Mouse (Mus musculus) spleen, postnatal 36 days (tissue): ENCODE data around the gene Pdilt.

Experiments used
- DNase-seq, 2 experiments: peaks; one replicate each; pipeline ENCODE4 v3.0.0; 2022; ENCODE audit warnings: low spot score in 2 of 2, mixed read lengths in 1 of 2

Pdilt gene

DNA sequence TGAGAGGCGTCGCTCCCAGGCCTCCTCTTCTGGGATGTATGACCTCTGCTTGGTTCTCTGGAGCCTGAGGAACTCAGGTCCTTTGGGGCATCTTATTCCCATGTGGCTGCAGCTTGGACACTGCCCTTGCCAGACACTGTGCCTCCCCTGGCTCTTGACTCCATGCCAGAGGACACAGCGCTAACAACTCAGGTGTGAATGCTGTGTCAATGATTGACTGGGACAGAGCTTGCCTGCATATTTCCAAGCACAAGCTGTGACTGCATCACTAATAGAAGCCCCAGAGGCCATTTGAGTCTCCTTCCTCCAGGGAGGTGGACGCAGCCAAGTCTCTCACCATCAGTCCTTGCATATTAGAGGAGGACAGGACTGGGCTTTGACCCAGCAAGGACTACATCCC is 12.1 kb downstream of the Pdilt start:
- no peak for DNase-seq

DNA sequence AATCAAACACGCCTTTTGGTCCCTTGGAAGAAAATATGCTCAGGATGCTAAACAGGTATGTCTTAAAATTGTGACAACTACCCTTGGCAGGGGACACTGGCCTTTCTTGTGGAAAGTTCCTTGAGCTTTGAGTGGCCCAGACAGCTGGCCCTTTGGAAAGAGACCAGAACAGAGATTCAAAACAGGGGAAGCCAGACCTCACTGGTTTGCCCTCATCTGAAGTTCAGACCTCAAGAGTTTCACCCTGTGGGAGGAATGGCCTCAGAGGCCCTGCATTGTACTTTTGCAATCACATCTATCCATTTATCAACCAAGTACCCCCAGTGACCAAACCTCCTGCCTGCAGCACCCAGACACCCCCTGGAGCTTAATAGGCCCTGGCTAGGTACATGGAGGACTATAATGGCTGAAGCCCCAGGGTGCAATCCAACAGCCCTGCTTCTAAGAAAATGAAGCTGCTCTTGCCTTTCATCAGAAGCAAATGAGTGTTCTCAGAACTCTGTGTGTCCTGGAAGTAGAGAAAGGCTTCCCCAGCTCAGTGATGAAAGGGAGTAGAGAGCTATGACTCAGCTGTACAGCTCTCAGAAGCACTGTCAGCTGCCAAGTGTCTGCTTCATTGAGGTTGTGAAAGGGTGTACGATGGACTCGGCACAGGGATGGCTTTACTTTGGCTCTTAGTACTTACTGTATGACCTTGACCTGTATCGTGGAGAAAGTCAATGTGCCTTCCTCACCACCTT is 33.1 kb downstream of the Pdilt start:
- no peak for DNase-seq

DNA sequence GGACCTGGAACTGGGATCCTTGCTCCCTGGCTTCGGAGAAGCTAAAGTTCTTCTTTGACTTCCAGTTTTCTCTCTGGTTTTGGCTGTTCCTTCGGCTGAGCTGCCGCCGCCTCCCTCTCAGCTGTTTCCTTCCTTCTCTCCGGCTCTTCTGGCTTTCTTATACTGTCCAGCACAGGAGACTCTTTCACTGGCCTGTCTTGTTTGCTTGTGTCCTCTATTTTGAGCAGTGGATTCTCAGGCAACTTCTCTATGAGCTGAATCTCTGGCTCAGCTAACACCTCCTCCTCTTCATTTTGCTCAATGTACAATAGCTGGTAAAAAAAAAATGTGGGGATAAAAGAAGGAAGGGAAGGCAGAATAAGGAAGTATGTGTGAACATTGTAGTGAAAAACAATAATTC is 36.6 kb downstream of the Pdilt start:
- DNase-seq, result no peak

DNA sequence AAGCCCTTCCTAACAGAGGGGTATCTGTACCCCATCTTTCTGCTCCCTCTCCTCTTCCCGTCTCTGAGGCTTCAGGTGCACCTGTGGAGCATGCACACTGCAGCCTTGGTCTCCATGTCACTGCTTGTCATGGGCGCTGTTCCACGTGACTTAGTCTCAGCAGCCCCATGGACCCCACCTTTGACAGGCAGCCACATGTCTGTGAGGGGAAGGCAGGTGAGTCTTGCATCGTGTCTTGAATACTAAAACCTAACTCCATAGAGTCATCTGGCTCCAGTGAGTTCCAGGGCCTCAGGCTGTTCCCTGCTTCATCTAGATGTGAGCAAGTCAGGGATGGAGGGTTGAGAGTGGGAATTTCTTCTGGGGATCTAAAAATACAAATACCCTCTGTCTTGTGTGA is 39.1 kb downstream of the Pdilt start:
- no peak for DNase-seq

DNA sequence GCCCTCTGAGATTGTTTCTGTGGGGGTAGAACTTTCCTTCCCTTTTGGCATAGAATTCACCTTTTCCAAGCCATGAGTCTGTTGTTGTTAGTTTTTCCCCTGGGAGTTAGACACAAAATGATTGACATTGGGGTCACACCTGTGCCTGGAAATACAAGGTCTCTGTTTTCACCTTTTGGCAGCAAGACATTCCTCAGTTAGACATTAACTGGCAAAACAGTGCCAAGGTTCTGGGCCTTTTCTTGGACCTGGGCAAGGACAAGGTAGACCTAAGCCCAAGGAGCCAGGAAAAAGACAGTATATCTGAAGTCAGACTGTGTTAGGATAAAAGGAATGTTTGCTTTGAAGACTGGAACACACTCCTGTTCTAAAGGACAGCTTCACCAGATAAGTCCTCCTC is 44.0 kb downstream of the Pdilt start, which contains the start of gene Umod:
Gene Umod, minus strand, starts transcription at position 27 of the 400 bp plus-strand sequence.
- no peak for DNase-seq

DNA sequence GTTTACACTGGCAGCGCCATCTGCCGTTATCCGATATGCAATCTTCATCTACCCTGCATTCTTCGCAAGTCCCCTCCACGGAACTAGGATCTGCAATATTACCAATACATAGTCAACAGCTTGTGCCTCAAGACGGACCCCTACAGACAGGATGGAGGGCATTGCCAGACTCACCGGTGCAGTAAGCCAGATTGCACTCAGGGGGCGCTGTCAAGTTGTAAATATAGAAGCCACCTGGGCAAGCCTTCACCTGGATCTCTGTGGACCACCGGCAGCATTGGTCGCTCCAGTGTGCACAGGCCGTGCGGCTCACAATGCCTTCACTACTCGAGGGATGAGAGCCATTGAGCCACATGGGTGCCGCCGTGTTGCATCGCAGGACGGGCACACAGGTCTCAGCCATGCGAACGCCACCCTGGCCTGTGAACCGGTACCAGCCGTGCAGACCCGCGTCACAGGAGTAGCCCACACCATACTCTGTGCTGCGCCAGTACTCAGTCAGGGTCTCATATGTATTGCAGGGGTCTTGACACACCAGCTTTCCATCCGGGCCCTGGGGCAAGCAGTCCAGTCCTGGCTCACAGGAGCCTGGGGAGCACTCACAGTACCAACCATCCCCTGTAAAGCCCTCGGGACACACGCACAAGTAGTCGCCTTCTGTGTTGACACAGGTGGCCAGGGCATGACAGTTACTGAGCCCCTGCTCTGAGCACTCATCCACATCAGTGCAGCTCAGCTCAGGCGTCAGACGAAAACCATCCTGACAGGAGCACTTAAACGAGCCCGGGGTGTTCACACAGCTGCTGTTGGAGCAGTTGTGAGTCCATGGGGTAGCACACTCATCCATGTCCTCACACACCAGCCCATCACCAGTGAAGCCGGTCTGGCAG is 46.5 kb downstream of the Pdilt start:
- DNase-seq, result no peak

DNA sequence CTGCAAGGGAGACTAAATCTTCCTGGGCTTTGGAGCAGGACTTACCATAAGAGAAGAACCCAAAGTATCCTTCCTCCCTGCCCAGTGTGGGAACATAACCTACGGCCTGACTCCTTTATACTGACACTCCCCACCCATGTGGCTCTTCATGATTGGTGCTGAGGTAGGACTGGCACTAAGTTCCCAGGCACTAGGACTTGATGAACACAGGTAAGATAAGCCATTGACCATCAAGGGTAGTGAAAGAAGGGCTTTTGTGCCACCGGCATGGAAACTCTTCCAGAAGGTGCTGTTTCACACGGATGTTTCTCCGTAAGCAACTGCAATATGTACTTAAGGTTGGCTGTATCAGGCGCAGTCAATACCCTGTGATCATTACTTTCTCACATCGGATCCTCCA is 64.1 kb downstream of the Pdilt start, which contains the start of gene Gp2:
Gene Gp2, minus strand, starts transcription at position 101 of the 400 bp plus-strand sequence.
- no peak for DNase-seq

DNA sequence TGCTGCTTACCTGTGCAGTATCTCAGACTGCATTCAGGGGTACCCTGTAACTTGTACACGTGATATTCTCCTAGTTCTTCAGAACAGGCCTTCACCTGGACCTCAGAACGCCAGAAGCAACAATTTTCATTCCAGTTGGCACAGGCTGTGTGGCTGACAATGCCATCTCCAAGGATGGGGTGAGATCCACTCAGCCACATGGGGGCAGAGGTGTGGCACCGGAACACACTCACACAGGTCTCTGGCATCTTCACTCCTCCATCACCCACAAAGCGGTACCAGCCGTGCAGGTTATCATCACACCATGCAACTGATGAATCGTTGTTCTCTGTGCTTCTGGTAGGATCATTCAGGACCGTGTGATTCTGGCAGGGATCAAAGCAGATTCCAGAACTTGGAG is 69.1 kb downstream of the Pdilt start:
- DNase-seq, result no peak

DNA sequence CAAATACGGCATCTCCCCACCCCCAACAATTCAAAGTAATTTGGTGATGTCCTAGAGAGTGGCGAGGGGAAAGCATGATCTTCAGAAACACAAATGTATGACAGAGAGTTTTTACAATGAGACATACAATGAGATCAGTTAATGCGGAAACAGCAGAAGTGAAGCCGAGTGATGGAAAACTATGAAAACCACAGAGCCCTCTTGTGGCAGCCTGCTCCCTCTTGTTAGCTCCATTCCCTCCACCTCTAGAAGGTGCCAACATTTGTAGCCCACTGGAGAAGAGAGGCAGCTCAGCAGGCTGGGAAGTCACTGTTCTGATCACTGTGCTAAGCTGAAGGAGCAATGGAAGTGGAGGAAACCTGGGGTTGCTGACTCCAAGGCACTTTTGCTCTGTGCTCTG is 79.4 kb downstream of the Pdilt start:
- no peak for DNase-seq

DNA sequence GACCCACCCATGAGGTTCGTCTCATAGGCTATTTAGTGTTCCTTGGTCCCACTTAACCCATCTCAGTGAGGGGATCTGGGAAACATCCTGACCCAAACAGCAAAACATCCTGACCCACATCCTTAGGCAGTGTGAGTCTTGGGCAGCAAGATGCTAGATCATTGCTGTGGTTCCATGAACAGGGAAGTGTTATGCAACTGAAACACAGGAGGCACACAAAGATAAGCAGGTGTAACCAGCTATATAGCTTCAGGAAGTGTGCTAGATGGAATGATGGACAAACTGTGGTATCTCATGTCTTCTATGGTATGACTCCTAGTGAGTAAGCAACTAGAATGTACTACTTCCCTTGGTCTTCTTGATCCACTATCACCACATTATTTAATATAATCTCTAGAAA is 81.4 kb downstream of the Pdilt start:
- no peak for DNase-seq
